Mouse (Mus musculus): Measurements from ENCODE around the gene Mdfic. TPM values are rescaled to one million over a fixed set of nuclear protein-coding genes. Genes with fewer than 3 reads are reported as not detected.
A peak's percentile ranks its signal among the peaks of the same experiment; 100 is the strongest.

Mdfic gene
- polyA plus RNA-seq, 1 experiment from 2014 or later = 1.8 TPM

DNA sequence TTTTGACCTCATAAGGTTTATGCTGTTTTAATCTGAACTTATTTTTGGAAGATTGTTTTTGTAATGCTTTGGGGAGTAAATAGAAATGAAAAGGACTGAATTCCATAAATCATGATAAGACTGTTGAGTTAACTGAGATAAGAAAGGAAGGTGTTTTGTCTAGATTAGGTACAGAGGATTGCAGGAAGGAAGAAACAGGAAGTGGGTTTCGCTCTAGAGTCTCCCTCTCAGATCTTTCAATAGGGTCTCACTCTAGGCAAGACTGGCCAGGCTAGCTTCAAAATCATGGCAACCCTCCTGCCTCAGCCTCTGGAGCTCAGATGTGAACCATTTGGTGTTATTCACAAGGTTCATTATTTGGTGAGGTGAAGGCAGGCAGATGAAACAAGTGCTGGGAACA lies 27.8 kb downstream of the Mdfic start:
- H3K27me3 ChIP-seq (replicated peaks; ENCODE audit: control insufficient read depth, insufficient read depth, low read length) = no peaks in the 10 kb centered on the region
- H3K36me3 ChIP-seq (ENCODE audit: control insufficient read depth, insufficient read depth) = no peaks in the 10 kb centered on the region
- no peaks in the 10 kb centered on the region for H3K9me3 ChIP-seq (ENCODE audit: control insufficient read depth, low read length)
- ATAC-seq = no peak
- WGBS = 88% methylated on average over 1 of the region's 1 CpGs
- peaks cover 4% of the 10 kb centered on the region for H3K4me1 ChIP-seq (replicated peaks; ENCODE audit: control insufficient read depth, insufficient read depth, low read length)
- no peak overlapping the region for H3K27ac ChIP-seq (ENCODE audit: low read length)
- no peak overlapping the region for H3K4me3 ChIP-seq (replicated peaks; ENCODE audit: low read length)
- H3K4me2 ChIP-seq (ENCODE audit: low read length) = no peak overlapping the region
- no peak overlapping the region for H3K9ac ChIP-seq (replicated peaks; ENCODE audit: low read depth, low read length)

DNA sequence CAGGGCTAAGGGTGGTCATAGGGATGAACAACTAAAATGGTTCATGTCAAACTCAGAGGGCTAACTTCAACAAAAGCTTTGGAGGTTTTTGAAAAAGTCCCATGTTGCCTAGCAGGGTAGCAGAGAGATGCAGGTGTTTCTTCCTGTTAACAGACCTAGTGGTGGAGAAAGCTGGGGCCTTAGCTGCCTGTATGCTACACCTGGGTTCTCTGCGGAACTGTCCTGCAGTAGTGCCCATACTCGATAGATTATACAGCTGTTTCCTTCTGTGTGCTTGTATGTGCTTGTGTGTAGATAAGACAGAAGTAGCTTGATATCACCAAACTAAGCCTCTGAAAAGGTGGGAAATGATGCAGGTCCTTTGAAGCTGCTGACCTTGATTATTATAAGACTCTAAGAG lies 28.5 kb downstream of the Mdfic start:
- H3K27ac ChIP-seq (ENCODE audit: low read length) = no peak overlapping the region
- WGBS = 93% methylated on average over 2 of the region's 2 CpGs
- no peak overlapping the region for H3K4me3 ChIP-seq (replicated peaks; ENCODE audit: low read length)
- H3K4me2 ChIP-seq (ENCODE audit: low read length) = no peak overlapping the region
- H3K9me3 ChIP-seq (ENCODE audit: control insufficient read depth, low read length) = no peaks in the 10 kb centered on the region
- no peaks in the 10 kb centered on the region for H3K27me3 ChIP-seq (replicated peaks; ENCODE audit: control insufficient read depth, insufficient read depth, low read length)
- no peaks in the 10 kb centered on the region for H3K36me3 ChIP-seq (ENCODE audit: control insufficient read depth, insufficient read depth)
- H3K4me1 ChIP-seq (replicated peaks; ENCODE audit: control insufficient read depth, insufficient read depth, low read length) = peaks cover 4% of the 10 kb centered on the region
- ATAC-seq = no peak
- H3K9ac ChIP-seq (replicated peaks; ENCODE audit: low read depth, low read length) = no peak overlapping the region

GRCm38 (mm10) chr6:15750101-15750500 lies 29.6 kb downstream of the Mdfic start:
- 83% methylated on average over 5 of the region's 5 CpGs for WGBS
- peaks cover 4% of the 10 kb centered on the region for H3K4me1 ChIP-seq (replicated peaks; ENCODE audit: control insufficient read depth, insufficient read depth, low read length)
- no peak overlapping the region for H3K27ac ChIP-seq (ENCODE audit: low read length)
- no peaks in the 10 kb centered on the region for H3K9me3 ChIP-seq (ENCODE audit: control insufficient read depth, low read length)
- H3K9ac ChIP-seq (replicated peaks; ENCODE audit: low read depth, low read length) = no peak overlapping the region
- no peak for ATAC-seq
- no peaks in the 10 kb centered on the region for H3K36me3 ChIP-seq (ENCODE audit: control insufficient read depth, insufficient read depth)
- no peak overlapping the region for H3K4me3 ChIP-seq (replicated peaks; ENCODE audit: low read length)
- H3K4me2 ChIP-seq (ENCODE audit: low read length) = no peak overlapping the region
- H3K27me3 ChIP-seq (replicated peaks; ENCODE audit: control insufficient read depth, insufficient read depth, low read length) = no peaks in the 10 kb centered on the region

- Histone ChIP-seq H3K27me3 (replicated peaks; ENCODE audit: control insufficient read depth, insufficient read depth, low read length) (no peaks in the 10 kb centered on the region), H3K4me1 (replicated peaks; ENCODE audit: control insufficient read depth, insufficient read depth, low read length) (no peaks in the 10 kb centered on the region), H3K4me3 (replicated peaks; ENCODE audit: low read length) (no peak overlapping the region), H3K9me3 (ENCODE audit: control insufficient read depth, low read length) (no peaks in the 10 kb centered on the region), H3K27ac (ENCODE audit: low read length) (no peak overlapping the region), H3K4me2 (ENCODE audit: low read length) (no peak overlapping the region), H3K9ac (replicated peaks; ENCODE audit: low read depth, low read length) (no peak overlapping the region), H3K36me3 (ENCODE audit: control insufficient read depth, insufficient read depth) (no peaks in the 10 kb centered on the region)
- ATAC-seq = no peak
- 99% methylated on average over 2 of the region's 2 CpGs for WGBS
Observed at GRCm38 (mm10) chr6:15751375-15751774, 30.9 kb downstream of the Mdfic start.

DNA sequence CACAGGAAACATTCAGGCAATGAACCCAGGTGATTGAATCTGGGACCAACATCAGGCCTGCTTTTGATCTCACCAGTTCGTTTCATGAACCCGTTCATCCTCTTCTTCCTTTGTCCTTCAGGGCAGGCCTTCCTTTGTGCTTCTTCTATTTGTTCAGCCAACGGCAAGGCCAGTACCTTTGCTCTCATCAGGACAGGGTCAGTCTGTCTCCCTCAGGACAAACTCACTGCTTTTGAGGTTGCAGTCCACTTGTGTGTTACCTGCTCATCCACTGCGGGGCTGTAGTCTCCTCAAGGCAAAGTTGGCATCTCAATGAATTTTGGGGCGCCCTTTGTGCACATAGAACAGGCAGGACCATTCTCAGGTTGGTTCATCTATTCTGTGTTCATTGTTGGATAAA lies 31.7 kb downstream of the Mdfic start:
- Histone ChIP-seq H3K27ac (ENCODE audit: low read length) (no peak overlapping the region), H3K4me3 (replicated peaks; ENCODE audit: low read length) (no peak overlapping the region), H3K27me3 (replicated peaks; ENCODE audit: control insufficient read depth, insufficient read depth, low read length) (no peaks in the 10 kb centered on the region), H3K9ac (replicated peaks; ENCODE audit: low read depth, low read length) (no peak overlapping the region), H3K4me2 (ENCODE audit: low read length) (no peak overlapping the region), H3K9me3 (ENCODE audit: control insufficient read depth, low read length) (no peaks in the 10 kb centered on the region), H3K36me3 (ENCODE audit: control insufficient read depth, insufficient read depth) (no peaks in the 10 kb centered on the region), H3K4me1 (replicated peaks; ENCODE audit: control insufficient read depth, insufficient read depth, low read length) (no peaks in the 10 kb centered on the region)
- ATAC-seq = no peak
- WGBS = 91% methylated on average over 5 of the region's 5 CpGs

DNA sequence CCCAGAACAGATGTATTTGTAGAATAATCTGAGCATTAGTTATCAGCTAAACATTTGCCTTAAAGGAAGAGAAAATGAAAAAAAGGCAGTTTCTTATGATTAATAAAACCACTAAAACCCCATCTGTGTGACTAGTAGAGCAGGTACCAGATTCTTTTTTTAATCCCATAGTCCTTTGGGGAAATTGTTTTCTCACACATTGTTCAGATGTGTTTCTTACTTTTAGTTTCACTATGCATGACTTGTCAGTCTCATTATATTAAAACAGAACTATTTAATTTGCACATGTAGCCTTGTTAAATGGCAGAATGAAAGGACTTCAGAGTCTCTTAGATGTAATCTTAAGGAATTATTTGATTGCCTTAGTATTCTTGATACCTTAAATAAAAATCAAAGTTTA lies 32.7 kb downstream of the Mdfic start:
- H3K27ac ChIP-seq (ENCODE audit: low read length) = no peak overlapping the region
- no peaks in the 10 kb centered on the region for H3K4me1 ChIP-seq (replicated peaks; ENCODE audit: control insufficient read depth, insufficient read depth, low read length)
- no peaks in the 10 kb centered on the region for H3K9me3 ChIP-seq (ENCODE audit: control insufficient read depth, low read length)
- H3K4me2 ChIP-seq (ENCODE audit: low read length) = no peak overlapping the region
- H3K36me3 ChIP-seq (ENCODE audit: control insufficient read depth, insufficient read depth) = no peaks in the 10 kb centered on the region
- ATAC-seq = no peak
- no peak overlapping the region for H3K9ac ChIP-seq (replicated peaks; ENCODE audit: low read depth, low read length)
- H3K27me3 ChIP-seq (replicated peaks; ENCODE audit: control insufficient read depth, insufficient read depth, low read length) = no peaks in the 10 kb centered on the region
- H3K4me3 ChIP-seq (replicated peaks; ENCODE audit: low read length) = no peak overlapping the region

DNA sequence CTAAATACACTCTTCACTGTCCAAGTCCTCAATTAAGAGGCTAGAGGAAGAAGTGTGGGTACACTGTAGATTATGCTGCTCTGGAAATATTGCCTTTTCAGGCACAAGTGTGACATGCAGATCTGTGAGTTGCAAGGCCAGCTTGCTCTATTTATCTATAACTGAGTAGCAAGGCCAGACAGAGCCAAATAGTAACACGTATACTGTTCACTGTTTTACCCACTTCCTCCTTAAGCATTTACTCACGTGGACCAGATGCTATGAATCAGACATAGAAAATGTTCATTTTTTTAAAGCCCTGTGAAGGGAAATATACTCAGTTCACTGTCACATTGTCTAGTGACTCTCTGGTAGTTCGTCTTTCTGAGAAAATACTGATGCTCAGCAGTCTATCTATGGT lies 37.9 kb downstream of the Mdfic start:
- Histone ChIP-seq H3K36me3 (ENCODE audit: control insufficient read depth, insufficient read depth) (no peaks in the 10 kb centered on the region), H3K9me3 (ENCODE audit: control insufficient read depth, low read length) (no peaks in the 10 kb centered on the region), H3K27ac (ENCODE audit: low read length) (no peak overlapping the region), H3K4me3 (replicated peaks; ENCODE audit: low read length) (no peak overlapping the region), H3K4me2 (ENCODE audit: low read length) (no peak overlapping the region), H3K4me1 (replicated peaks; ENCODE audit: control insufficient read depth, insufficient read depth, low read length) (no peaks in the 10 kb centered on the region), H3K27me3 (replicated peaks; ENCODE audit: control insufficient read depth, insufficient read depth, low read length) (no peaks in the 10 kb centered on the region), H3K9ac (replicated peaks; ENCODE audit: low read depth, low read length) (no peak overlapping the region)
- 86% methylated on average over 3 of the region's 3 CpGs for WGBS
- ATAC-seq = no peak

DNA sequence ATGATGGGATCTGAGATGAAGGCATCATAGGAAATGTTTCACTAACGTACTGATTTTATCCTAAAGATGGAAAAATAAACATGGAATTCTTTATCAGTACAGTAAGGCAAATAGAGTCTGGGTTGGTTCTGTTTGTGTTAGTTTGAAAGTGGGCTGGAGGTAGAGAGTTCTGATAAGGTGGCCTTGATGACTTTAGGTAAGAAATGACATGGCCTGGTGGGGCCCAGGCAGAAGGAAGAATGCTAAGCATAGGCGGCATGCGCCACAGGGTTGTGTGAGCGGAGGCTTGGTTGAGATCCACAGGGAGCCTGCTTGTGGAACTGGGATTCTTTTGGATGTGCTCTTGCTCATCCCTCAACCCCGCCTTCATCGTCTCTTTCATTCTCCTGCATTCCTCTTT lies 40.3 kb downstream of the Mdfic start:
- Histone ChIP-seq H3K36me3 (ENCODE audit: control insufficient read depth, insufficient read depth) (no peaks in the 10 kb centered on the region), H3K9ac (replicated peaks; ENCODE audit: low read depth, low read length) (no peak overlapping the region), H3K9me3 (ENCODE audit: control insufficient read depth, low read length) (no peaks in the 10 kb centered on the region), H3K27me3 (replicated peaks; ENCODE audit: control insufficient read depth, insufficient read depth, low read length) (no peaks in the 10 kb centered on the region), H3K4me1 (replicated peaks; ENCODE audit: control insufficient read depth, insufficient read depth, low read length) (no peaks in the 10 kb centered on the region), H3K4me3 (replicated peaks; ENCODE audit: low read length) (no peak overlapping the region), H3K4me2 (ENCODE audit: low read length) (no peak overlapping the region), H3K27ac (ENCODE audit: low read length) (no peak overlapping the region)
- 69% methylated on average over 6 of the region's 6 CpGs for WGBS
- no peak for ATAC-seq

GRCm38 (mm10) chr6:15764039-15764438 lies 43.6 kb downstream of the Mdfic start:
- WGBS = 81% methylated on average over 7 of the region's 7 CpGs
- Histone ChIP-seq H3K36me3 (ENCODE audit: control insufficient read depth, insufficient read depth) (no peaks in the 10 kb centered on the region), H3K27ac (ENCODE audit: low read length) (no peak overlapping the region), H3K9ac (replicated peaks; ENCODE audit: low read depth, low read length) (no peak overlapping the region), H3K27me3 (replicated peaks; ENCODE audit: control insufficient read depth, insufficient read depth, low read length) (no peaks in the 10 kb centered on the region), H3K4me1 (replicated peaks; ENCODE audit: control insufficient read depth, insufficient read depth, low read length) (no peaks in the 10 kb centered on the region), H3K9me3 (ENCODE audit: control insufficient read depth, low read length) (no peaks in the 10 kb centered on the region), H3K4me2 (ENCODE audit: low read length) (no peak overlapping the region), H3K4me3 (replicated peaks; ENCODE audit: low read length) (no peak overlapping the region)
- ATAC-seq = no peak

- Histone ChIP-seq H3K27ac (ENCODE audit: low read length) (no peak overlapping the region), H3K9me3 (ENCODE audit: control insufficient read depth, low read length) (no peaks in the 10 kb centered on the region), H3K4me2 (ENCODE audit: low read length) (no peak overlapping the region), H3K36me3 (ENCODE audit: control insufficient read depth, insufficient read depth) (no peaks in the 10 kb centered on the region), H3K27me3 (replicated peaks; ENCODE audit: control insufficient read depth, insufficient read depth, low read length) (no peaks in the 10 kb centered on the region), H3K4me3 (replicated peaks; ENCODE audit: low read length) (no peak overlapping the region), H3K9ac (replicated peaks; ENCODE audit: low read depth, low read length) (no peak overlapping the region), H3K4me1 (replicated peaks; ENCODE audit: control insufficient read depth, insufficient read depth, low read length) (0 out of 2 replicates have a peak, but pooled peaks cover 2% of the 10 kb centered on the region)
- WGBS = 38% methylated on average over 6 of the region's 6 CpGs
- ATAC-seq = peak; percentile 82
Observed at GRCm38 (mm10) chr6:15767460-15767859, 47.0 kb downstream of the Mdfic start.
